In genomic region chr2:52580697-52581096, GRCm38 (mm10) we compare ENCODE assay signal across 14 mouse cellular contexts.
A peak's percentile ranks its signal among the peaks of the same experiment; 100 is the strongest.
DNase-seq lines count a peak whose midpoint lies in the region; ATAC-seq and TF ChIP-seq lines count a peak whose summit lies in the region.
"Had no signal": no experiment of that assay in that cellular context is flagged by ENCODE, and none has a peak within 500 bp of the region (broad histone marks: within the 10 kb centered on the region; RNA-seq: fewer than 3 reads in every experiment).

No protein-coding gene starts in this region.

- H3K9ac ChIP-seq in embryonic facial prominence, embryonic 14.5 days (ENCODE audit: low read depth, low read length), result no peak overlapping the region
- H3K9ac ChIP-seq: embryonic facial prominence, embryonic 12.5 days; hindbrain, embryonic 15.5 days; limb, embryonic 13.5 days had no signal

- 0 out of 2 replicates have a peak overlapping the region, but pooled peaks have one; percentile 31 for H3K27ac ChIP-seq in embryonic facial prominence, embryonic 14.5 days (replicated peaks; ENCODE audit: low read depth, low read length)
- H3K27ac ChIP-seq in embryonic facial prominence, embryonic 10.5 days (replicated peaks), result no peak overlapping the region
- peak overlapping the region; percentile 58 for H3K27ac ChIP-seq in gastrocnemius, adult 2 months
- H3K27ac ChIP-seq: embryonic facial prominence, embryonic 12.5 days; hindbrain, embryonic 15.5 days; limb, embryonic 13.5 days had no signal

- no peak for TF ChIP-seq CTCF in gastrocnemius, adult 2 months (IDR thresholded peaks at IDR 0.05)

- no peaks in the 10 kb centered on the region for H3K27me3 ChIP-seq in embryonic facial prominence, embryonic 14.5 days (replicated peaks; ENCODE audit: control insufficient read depth, insufficient read depth, low read length)
- no peaks in the 10 kb centered on the region for H3K27me3 ChIP-seq in embryonic facial prominence, embryonic 10.5 days (replicated peaks; ENCODE audit: low read depth, poor library complexity, severe bottlenecking)
- H3K27me3 ChIP-seq: embryonic facial prominence, embryonic 12.5 days; hindbrain, embryonic 15.5 days; limb, embryonic 13.5 days; Patski had no signal

- no peak overlapping the region for H3K4me2 ChIP-seq in embryonic facial prominence, embryonic 14.5 days (ENCODE audit: low read depth, low read length)
- H3K4me2 ChIP-seq: embryonic facial prominence, embryonic 12.5 days; hindbrain, embryonic 15.5 days; limb, embryonic 13.5 days; midbrain, embryonic 11.5 days had no signal

- peak; percentile 44; the same call in 1 of the 2 replicates for ATAC-seq in embryonic facial prominence, embryonic 14.5 days (ENCODE audit: low read depth)
- ATAC-seq: Patski had no signal

- intact Hi-C loops in gastrocnemius, adult 2 months (cut with DNase I), result no loop called here

- DNase-seq in embryonic facial prominence, embryonic 14.5 days (ENCODE audit: low spot score), result peak; percentile 29
- no peak for DNase-seq in embryonic facial prominence, embryonic 10.5 days (ENCODE audit: low spot score)
- peak; percentile 61 for DNase-seq in gastrocnemius, adult 2 months
- DNase-seq in kidney, adult 9 months, result peak; percentile 67
- peak; percentile 49 for DNase-seq in lung, postnatal 36 days
- no peak for DNase-seq in thymus, postnatal 0 days (ENCODE audit: low spot score)
- no peak for DNase-seq in layer of hippocampus, postnatal 14 days (ENCODE audit: low spot score in 2 of 2)
- DNase-seq in cerebellum, postnatal 36 days, result no peak
- DNase-seq: B cell, adult 2 months had no signal

- H3K4me1 ChIP-seq in embryonic facial prominence, embryonic 14.5 days (ENCODE audit: control insufficient read depth, insufficient read depth, low read length), result peaks cover 3% of the 10 kb centered on the region; the same call in 1 of the 2 replicates
- 0 out of 2 replicates have a peak, but pooled peaks cover 5% of the 10 kb centered on the region for H3K4me1 ChIP-seq in embryonic facial prominence, embryonic 10.5 days
- H3K4me1 ChIP-seq: embryonic facial prominence, embryonic 12.5 days; limb, embryonic 13.5 days had no signal

- no peaks in the 10 kb centered on the region for H3K36me3 ChIP-seq in embryonic facial prominence, embryonic 14.5 days (ENCODE audit: control insufficient read depth, insufficient read depth, low read length)
- no peaks in the 10 kb centered on the region for H3K36me3 ChIP-seq in embryonic facial prominence, embryonic 10.5 days (replicated peaks)
- H3K36me3 ChIP-seq: embryonic facial prominence, embryonic 12.5 days; hindbrain, embryonic 15.5 days; limb, embryonic 13.5 days had no signal

- 46% methylated on average over 5 of the region's 5 CpGs for WGBS in embryonic facial prominence, embryonic 14.5 days
- WGBS in embryonic facial prominence, embryonic 10.5 days, result 70% methylated on average over 5 of the region's 5 CpGs

- no peaks in the 10 kb centered on the region for H3K9me3 ChIP-seq in embryonic facial prominence, embryonic 14.5 days (ENCODE audit: control insufficient read depth, low read length)
- H3K9me3 ChIP-seq in embryonic facial prominence, embryonic 10.5 days, result no peaks in the 10 kb centered on the region
- H3K9me3 ChIP-seq: embryonic facial prominence, embryonic 12.5 days; hindbrain, embryonic 15.5 days; limb, embryonic 13.5 days had no signal

- H3K4me3 ChIP-seq in embryonic facial prominence, embryonic 14.5 days (ENCODE audit: low read depth, low read length), result no peak overlapping the region
- H3K4me3 ChIP-seq in embryonic facial prominence, embryonic 10.5 days, result no peak overlapping the region
- 0 out of 2 replicates have a peak overlapping the region, but pooled peaks have one; percentile 2 for H3K4me3 ChIP-seq in gastrocnemius, adult 2 months
- H3K4me3 ChIP-seq: embryonic facial prominence, embryonic 12.5 days; hindbrain, embryonic 15.5 days; limb, embryonic 13.5 days had no signal

Comparison
In these comparisons a context has a peak if more than half of its experiments do, and no peak if none do; other contexts are left out.
1. DNase-seq: peak in embryonic facial prominence, embryonic 14.5 days (single experiment), gastrocnemius, adult 2 months (single experiment), kidney, adult 9 months (single experiment) and lung, postnatal 36 days (single experiment); none in embryonic facial prominence, embryonic 10.5 days (single experiment), thymus, postnatal 0 days (single experiment), layer of hippocampus, postnatal 14 days (0 of 2) and cerebellum, postnatal 36 days (0 of 2).